Mouse (Mus musculus): ENCODE measurements around the gene Gm20721. TPM values are rescaled to one million over a fixed set of nuclear protein-coding genes. Genes with fewer than 3 reads are reported as not detected.
"Not testable (repeated sequence)": the region's sequence is repeated elsewhere in the genome, so short reads cannot be mapped to it uniquely, and the experiment has no call there.

Gm20721 gene
- 0.06 and 0.07 TPM in 2 replicates for polyA plus RNA-seq (2012; rRNA removed)

DNA sequence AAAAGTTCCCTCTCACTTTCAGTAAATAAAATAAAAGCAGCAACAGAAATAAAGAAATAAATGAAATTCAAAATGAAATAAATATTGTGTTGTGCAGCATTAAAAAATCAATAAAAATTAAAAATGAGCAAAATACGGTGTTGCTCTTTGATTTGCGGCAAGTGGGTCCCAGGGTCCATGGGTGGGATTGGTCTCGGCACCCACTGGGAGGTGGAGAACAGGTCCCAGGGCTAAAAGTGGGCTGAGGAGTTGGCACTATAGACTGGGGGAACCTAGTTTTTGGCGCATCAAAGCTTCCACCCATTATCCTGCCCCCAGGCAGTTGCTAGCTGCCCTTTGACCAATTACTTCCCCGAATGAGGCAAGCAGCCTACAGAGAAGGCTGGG is at the start of gene Gm20721:
Gm20721 (minus strand) TSS at position 101 of the 387 bp plus-strand sequence.
- WGBS: 97% methylated on average over 5 of the region's 5 CpGs

DNA sequence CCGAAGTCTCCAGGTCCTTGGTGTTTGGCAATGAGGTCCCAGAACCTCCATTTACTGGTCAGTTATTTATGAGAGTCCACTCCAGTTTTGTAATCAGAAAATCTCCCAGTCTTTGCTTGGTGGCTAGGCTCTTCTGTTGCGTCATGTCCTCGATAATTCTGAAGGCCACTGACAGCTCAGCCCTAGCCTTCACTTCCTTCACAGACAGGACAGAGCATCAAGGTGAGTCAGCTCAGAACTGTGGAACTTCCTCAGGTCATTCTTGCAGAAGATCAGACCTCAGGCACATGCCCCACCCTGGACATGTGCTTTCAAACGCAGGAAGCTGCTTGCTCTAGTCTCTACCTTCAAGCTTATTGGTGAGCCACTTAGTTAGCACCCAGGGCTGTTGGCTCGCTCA is 46.9 kb upstream of the Gm20721 start:
- Histone ChIP-seq H3K4me3 (replicated peaks; ENCODE audit: insufficient read depth, low read depth, low read length) (no peak overlapping the region), H3K27ac (ENCODE audit: insufficient read depth, low read length) (no peak overlapping the region), H3K27me3 (ENCODE audit: control insufficient read depth, insufficient read depth, low read length) (no peaks in the 10 kb centered on the region), H3K4me1 (ENCODE audit: control insufficient read depth, insufficient read depth, low read length) (no peaks in the 10 kb centered on the region)
- WGBS: 90% methylated on average over 5 of the region's 5 CpGs
- no peak for DNase-seq
- TF ChIP-seq POLR2A (IDR thresholded peaks at IDR 0.05; ENCODE audit: borderline replicate concordance, insufficient read depth, low read length): no peak
- no peak for TF ChIP-seq CTCF (IDR thresholded peaks at IDR 0.05; ENCODE audit: borderline replicate concordance, insufficient read depth, low read depth, low read length)

More for the DNA sequence above, at the start of gene Gm20721:
- TF ChIP-seq CTCF (IDR thresholded peaks at IDR 0.05; ENCODE audit: borderline replicate concordance, insufficient read depth, low read depth, low read length) (no peak), POLR2A (IDR thresholded peaks at IDR 0.05; ENCODE audit: borderline replicate concordance, insufficient read depth, low read length) (no peak)
- Histone ChIP-seq H3K27ac (ENCODE audit: insufficient read depth, low read length) (no peak within 1 kb of the TSS), H3K4me1 (ENCODE audit: control insufficient read depth, insufficient read depth, low read length) (peaks cover 17% of the 10 kb centered on the region), H3K27me3 (ENCODE audit: control insufficient read depth, insufficient read depth, low read length) (no peaks in the 10 kb centered on the region), H3K4me3 (replicated peaks; ENCODE audit: insufficient read depth, low read depth, low read length) (no peak within 1 kb of the TSS)
- no peak for DNase-seq

DNA sequence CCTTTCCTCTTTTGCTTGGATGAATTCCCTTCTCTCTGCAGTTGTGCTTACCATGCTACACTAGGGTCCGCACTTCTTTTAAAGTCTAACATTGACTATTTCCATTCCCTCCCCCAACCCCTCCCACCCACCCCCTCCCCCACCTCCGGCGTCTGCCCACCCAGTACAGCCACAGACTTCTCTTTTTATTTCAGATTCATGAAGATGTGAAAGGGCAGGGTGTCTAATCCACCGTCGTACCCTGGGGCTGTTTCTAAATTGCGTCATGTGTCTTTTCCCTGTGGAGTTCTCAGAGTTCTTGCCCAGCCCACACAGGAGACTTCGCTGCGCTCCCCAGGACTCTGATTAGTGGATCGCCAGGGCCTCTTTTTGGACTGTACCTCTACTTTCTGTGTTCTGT is 46.0 kb upstream of the Gm20721 start:
- TF ChIP-seq POLR2A (IDR thresholded peaks at IDR 0.05; ENCODE audit: borderline replicate concordance, insufficient read depth, low read length) (no peak), CTCF (IDR thresholded peaks at IDR 0.05; ENCODE audit: borderline replicate concordance, insufficient read depth, low read depth, low read length) (no peak)
- Histone ChIP-seq H3K4me3 (replicated peaks; ENCODE audit: insufficient read depth, low read depth, low read length) (no peak overlapping the region), H3K4me1 (ENCODE audit: control insufficient read depth, insufficient read depth, low read length) (no peaks in the 10 kb centered on the region), H3K27me3 (ENCODE audit: control insufficient read depth, insufficient read depth, low read length) (no peaks in the 10 kb centered on the region), H3K27ac (ENCODE audit: insufficient read depth, low read length) (no peak overlapping the region)
- DNase-seq: no peak
- 49% methylated on average over 9 of the region's 9 CpGs for WGBS

DNA sequence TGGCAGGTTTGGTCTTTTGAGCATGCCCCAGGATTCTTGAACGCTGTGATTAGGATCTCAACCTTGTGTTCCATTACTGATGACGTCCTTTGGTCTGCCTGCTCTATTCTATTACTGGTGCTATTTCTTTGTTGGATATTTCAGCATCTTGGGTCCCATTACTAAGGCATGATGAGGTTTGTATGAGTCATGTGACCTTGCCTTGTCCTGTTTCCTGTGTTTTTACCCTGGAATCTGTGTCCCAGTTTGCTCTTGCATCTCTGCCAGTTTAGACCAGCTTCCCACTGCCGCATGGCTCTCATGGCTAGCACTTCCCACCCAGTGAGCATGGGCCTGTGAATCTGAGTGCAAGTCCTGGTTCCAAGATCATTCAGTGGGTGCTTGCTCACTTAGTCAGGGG is 45.4 kb upstream of the Gm20721 start:
- Histone ChIP-seq H3K4me3 (replicated peaks; ENCODE audit: insufficient read depth, low read depth, low read length) (no peak overlapping the region), H3K27ac (ENCODE audit: insufficient read depth, low read length) (no peak overlapping the region), H3K27me3 (ENCODE audit: control insufficient read depth, insufficient read depth, low read length) (no peaks in the 10 kb centered on the region), H3K4me1 (ENCODE audit: control insufficient read depth, insufficient read depth, low read length) (no peaks in the 10 kb centered on the region)
- WGBS: 88% methylated on average over 3 of the region's 3 CpGs
- no peak for DNase-seq
- TF ChIP-seq CTCF (IDR thresholded peaks at IDR 0.05; ENCODE audit: borderline replicate concordance, insufficient read depth, low read depth, low read length) (no peak), POLR2A (IDR thresholded peaks at IDR 0.05; ENCODE audit: borderline replicate concordance, insufficient read depth, low read length) (no peak)

DNA sequence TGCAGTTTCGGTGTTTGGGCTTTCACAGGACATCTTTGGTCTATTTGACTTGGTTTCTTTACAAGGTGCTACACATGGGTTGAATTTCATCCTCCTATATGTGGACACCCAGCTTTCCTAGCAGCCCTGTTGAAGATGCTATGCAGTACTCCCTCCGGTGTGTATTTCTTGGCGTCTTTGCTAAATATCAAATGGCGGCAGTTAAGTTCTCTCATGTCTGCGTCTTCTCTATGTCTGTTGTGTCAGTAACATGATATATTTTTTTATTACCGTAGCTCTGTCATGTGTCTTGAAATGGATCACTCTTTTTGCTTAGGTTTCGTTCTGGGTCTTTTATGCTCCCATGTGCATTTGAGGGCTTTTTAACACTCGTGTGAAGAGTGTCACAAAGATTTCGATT is 34.5 kb upstream of the Gm20721 start:
- no peaks in the 10 kb centered on the region for H3K4me1 ChIP-seq (ENCODE audit: control insufficient read depth, insufficient read depth, low read length)
- TF ChIP-seq CTCF (IDR thresholded peaks at IDR 0.05; ENCODE audit: borderline replicate concordance, insufficient read depth, low read depth, low read length) (no peak), POLR2A (IDR thresholded peaks at IDR 0.05; ENCODE audit: borderline replicate concordance, insufficient read depth, low read length) (no peak)
- H3K4me3 ChIP-seq (replicated peaks; ENCODE audit: insufficient read depth, low read depth, low read length): no peak overlapping the region
- no peak overlapping the region for H3K27ac ChIP-seq (ENCODE audit: insufficient read depth, low read length)
- no peaks in the 10 kb centered on the region for H3K27me3 ChIP-seq (ENCODE audit: control insufficient read depth, insufficient read depth, low read length)
- DNase-seq: no peak
- WGBS: 90% methylated on average over 9 of the region's 9 CpGs

DNA sequence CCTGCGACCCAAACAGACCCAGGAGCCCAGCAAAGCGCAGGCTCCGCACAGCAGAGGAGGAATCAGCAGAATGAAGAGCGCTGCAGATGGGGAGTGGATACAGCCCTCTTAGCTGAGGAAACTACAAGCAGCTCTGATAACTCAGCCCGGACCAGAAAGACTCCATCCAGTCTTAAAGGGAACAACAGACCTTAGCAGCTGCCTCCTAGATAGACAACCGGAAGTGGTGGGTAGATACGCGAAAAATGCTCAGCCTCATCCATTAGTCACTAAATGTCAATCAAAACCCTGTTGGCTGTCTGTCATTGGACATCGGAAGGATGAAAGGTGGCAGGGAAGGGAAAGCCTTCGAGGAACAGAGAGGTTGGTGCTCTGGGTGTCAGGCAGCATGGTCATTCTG is 20.1 kb upstream of the Gm20721 start:
- TF ChIP-seq POLR2A (IDR thresholded peaks at IDR 0.05; ENCODE audit: borderline replicate concordance, insufficient read depth, low read length): no peak
- no peak for TF ChIP-seq CTCF (IDR thresholded peaks at IDR 0.05; ENCODE audit: borderline replicate concordance, insufficient read depth, low read depth, low read length)
- WGBS: 87% methylated on average over 10 of the region's 10 CpGs
- no peak overlapping the region for H3K27ac ChIP-seq (ENCODE audit: insufficient read depth, low read length)
- no peak overlapping the region for H3K4me3 ChIP-seq (replicated peaks; ENCODE audit: insufficient read depth, low read depth, low read length)
- H3K27me3 ChIP-seq (ENCODE audit: control insufficient read depth, insufficient read depth, low read length): no peaks in the 10 kb centered on the region; the same call in 1 of the 2 replicates
- no peak for DNase-seq
- no peaks in the 10 kb centered on the region for H3K4me1 ChIP-seq (ENCODE audit: control insufficient read depth, insufficient read depth, low read length)

DNA sequence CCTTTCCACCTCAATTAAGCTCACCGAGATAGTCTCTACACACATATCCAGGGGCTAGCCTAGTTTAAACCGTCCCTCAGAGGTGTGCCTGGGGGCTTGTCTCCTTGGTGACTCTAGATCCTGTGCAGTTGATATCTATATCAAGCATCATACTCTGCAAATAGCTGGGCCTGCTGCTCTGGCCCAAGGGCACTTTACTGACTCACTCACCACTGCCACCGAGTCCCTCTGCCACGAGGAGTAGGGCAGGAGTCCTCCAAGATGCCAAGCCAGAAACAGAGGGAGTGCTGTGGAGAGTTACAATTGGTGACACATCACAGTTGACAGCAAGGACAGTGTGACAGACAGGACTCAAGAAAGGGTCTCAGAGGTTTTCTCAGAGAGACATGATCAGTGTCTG is 13.1 kb upstream of the Gm20721 start:
- H3K4me1 ChIP-seq (ENCODE audit: control insufficient read depth, insufficient read depth, low read length): no peaks in the 10 kb centered on the region
- H3K27ac ChIP-seq (ENCODE audit: insufficient read depth, low read length): no peak overlapping the region
- WGBS: 62% methylated on average over 4 of the region's 4 CpGs
- no peaks in the 10 kb centered on the region; the same call in 1 of the 2 replicates for H3K27me3 ChIP-seq (ENCODE audit: control insufficient read depth, insufficient read depth, low read length)
- no peak overlapping the region for H3K4me3 ChIP-seq (replicated peaks; ENCODE audit: insufficient read depth, low read depth, low read length)
- TF ChIP-seq CTCF (IDR thresholded peaks at IDR 0.05; ENCODE audit: borderline replicate concordance, insufficient read depth, low read depth, low read length) (no peak), POLR2A (IDR thresholded peaks at IDR 0.05; ENCODE audit: borderline replicate concordance, insufficient read depth, low read length) (no peak)
- no peak for DNase-seq

DNA sequence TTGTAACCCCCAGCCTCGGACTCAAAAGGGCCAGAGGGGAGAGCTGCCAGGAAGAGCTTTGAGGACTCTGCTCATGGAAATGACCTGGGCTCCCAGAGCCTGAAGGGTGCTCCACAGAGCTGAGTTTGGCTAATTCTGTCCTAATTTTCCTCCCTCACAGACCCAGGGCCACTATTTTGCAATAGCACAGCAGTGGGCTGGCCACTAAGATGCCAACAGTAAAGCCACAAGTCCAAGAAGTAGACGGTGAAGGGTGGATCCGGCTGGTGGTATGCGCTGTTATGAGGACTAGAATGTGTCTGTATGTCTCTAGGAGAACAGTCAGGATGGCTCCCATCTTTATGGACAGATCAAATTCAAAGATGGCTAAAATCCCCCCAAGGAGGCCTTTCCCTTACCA is 12.0 kb upstream of the Gm20721 start:
- 88% methylated on average over 4 of the region's 4 CpGs for WGBS
- Histone ChIP-seq H3K4me1 (ENCODE audit: control insufficient read depth, insufficient read depth, low read length) (no peaks in the 10 kb centered on the region), H3K27me3 (ENCODE audit: control insufficient read depth, insufficient read depth, low read length) (no peaks in the 10 kb centered on the region; the same call in 1 of the 2 replicates), H3K27ac (ENCODE audit: insufficient read depth, low read length) (no peak overlapping the region), H3K4me3 (replicated peaks; ENCODE audit: insufficient read depth, low read depth, low read length) (no peak overlapping the region)
- TF ChIP-seq POLR2A (IDR thresholded peaks at IDR 0.05; ENCODE audit: borderline replicate concordance, insufficient read depth, low read length) (no peak), CTCF (IDR thresholded peaks at IDR 0.05; ENCODE audit: borderline replicate concordance, insufficient read depth, low read depth, low read length) (no peak)
- DNase-seq: no peak

DNA sequence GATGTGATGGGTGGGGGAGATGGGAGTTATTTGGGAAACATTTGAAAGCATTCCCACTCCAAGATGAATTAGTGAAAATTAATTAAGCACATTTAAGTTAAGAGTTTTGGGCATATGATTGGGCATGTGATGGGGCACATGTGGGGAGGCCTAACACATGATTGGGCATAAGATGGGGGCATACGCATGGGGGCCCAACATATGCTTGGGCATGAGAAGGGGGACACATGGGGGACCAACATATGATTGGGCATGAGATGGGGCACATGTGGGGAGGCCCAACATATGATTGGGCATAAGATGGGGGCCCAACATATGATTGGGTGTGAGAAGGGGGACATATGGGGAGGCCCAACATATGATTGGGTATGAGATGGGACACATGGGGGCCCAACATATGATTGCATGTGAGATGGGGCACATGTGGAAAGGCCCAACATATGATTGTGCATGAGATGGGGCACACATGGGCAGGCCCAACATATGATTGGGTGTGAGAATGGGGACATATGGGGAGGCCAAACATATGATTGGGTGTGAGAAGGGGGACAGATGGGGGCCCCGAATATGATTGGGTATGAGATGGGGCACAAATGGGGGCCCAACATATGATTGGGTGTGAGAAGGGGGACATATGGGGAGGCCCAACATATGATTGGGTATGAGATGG is 622 bp upstream of the Gm20721 start:
- not testable (repeated sequence) for DNase-seq; H3K4me3 ChIP-seq (replicated peaks; ENCODE audit: insufficient read depth, low read depth, low read length)
- WGBS: 96% methylated on average over 2 of the region's 2 CpGs

More for the DNA sequence above, 622 bp upstream of the Gm20721 start:
- H3K4me1 ChIP-seq (ENCODE audit: control insufficient read depth, insufficient read depth, low read length): peaks cover 14% of the 10 kb centered on the region
- not testable (repeated sequence) for H3K27me3 ChIP-seq (ENCODE audit: control insufficient read depth, insufficient read depth, low read length); H3K27ac ChIP-seq (ENCODE audit: insufficient read depth, low read length)
